Mouse (Mus musculus) erythroblast, adult 5-6 weeks (primary cell): Measurements from ENCODE around the gene Tex2. TPM values are rescaled to one million over a fixed set of nuclear protein-coding genes. Genes with fewer than 3 reads are reported as not detected.
A peak's percentile ranks its signal among the peaks of the same experiment; 100 is the strongest.

Experiments used
- ATAC-seq: replicated peaks from 2 replicates; pipeline ENCODE4 v1.8.0; 2016; ENCODE audit warnings: moderate number of reproducible peaks, mild to moderate bottlenecking, moderate TSS enrichment, inconsistent platforms; ENCODE audit not compliant: poor library complexity, low FRiP score, severe bottlenecking
- total RNA-seq, 2 experiments: library from RNA; stranded (forward) in 1 of 2; stranded (reverse) in 1 of 2; fragments of 150-400 nt in 1 of 2; fragments of 200-764, 138-1000 nt in 1 of 2; gene quantifications; 2 replicates each; pipeline versions ENCODE4 v1.2.3 to v1.2.4; 2015 to 2017; ENCODE audit warnings: low replicate concordance in 2 of 2

The Tex2 gene
- total RNA-seq, 2 experiments from 2014 or later: 8.6 to 17.5 TPM

GRCm38 (mm10) chr11:106555805-106556615 lies 57.2 kb downstream of the Tex2 start:
- peak; percentile 50 for ATAC-seq

- no peak for ATAC-seq
These were observed 62.8 kb downstream of the Tex2 start for GRCm38 (mm10) chr11:106550398-106550797.

GRCm38 (mm10) chr11:106546081-106546480 lies 67.1 kb downstream of the Tex2 start:
- ATAC-seq: no peak

GRCm38 (mm10) chr11:106544916-106545315 lies 68.3 kb downstream of the Tex2 start:
- no peak for ATAC-seq

- no peak for ATAC-seq
These were observed 69.1 kb downstream of the Tex2 start for GRCm38 (mm10) chr11:106544133-106544532.

- no peak for ATAC-seq
These were observed 70.2 kb downstream of the Tex2 start for GRCm38 (mm10) chr11:106543006-106543405.

GRCm38 (mm10) chr11:106542385-106542784 lies 70.8 kb downstream of the Tex2 start:
- no peak for ATAC-seq

GRCm38 (mm10) chr11:106540506-106541268 lies 72.5 kb downstream of the Tex2 start:
- no peak for ATAC-seq

GRCm38 (mm10) chr11:106536253-106536912 lies 76.8 kb downstream of the Tex2 start:
- no peak for ATAC-seq

GRCm38 (mm10) chr11:106535660-106536252 lies 77.5 kb downstream of the Tex2 start:
- no peak for ATAC-seq

GRCm38 (mm10) chr11:106532248-106532790 lies 80.9 kb downstream of the Tex2 start:
- ATAC-seq: no peak

GRCm38 (mm10) chr11:106529786-106530185 lies 83.4 kb downstream of the Tex2 start:
- no peak for ATAC-seq

- ATAC-seq: no peak
These were observed 84.1 kb downstream of the Tex2 start for GRCm38 (mm10) chr11:106529113-106529512.

- no peak for ATAC-seq
These were observed 85.3 kb downstream of the Tex2 start for GRCm38 (mm10) chr11:106527926-106528325.

GRCm38 (mm10) chr11:106527147-106527821 lies 85.9 kb downstream of the Tex2 start:
- ATAC-seq: no peak

- no peak for ATAC-seq
These were observed 90.7 kb downstream of the Tex2 start for GRCm38 (mm10) chr11:106522538-106522937.

- no peak for ATAC-seq
These were observed 91.6 kb downstream of the Tex2 start for GRCm38 (mm10) chr11:106521612-106522011.

GRCm38 (mm10) chr11:106520404-106520803 lies 92.8 kb downstream of the Tex2 start:
- ATAC-seq: no peak

GRCm38 (mm10) chr11:106519519-106519918 lies 93.7 kb downstream of the Tex2 start:
- no peak for ATAC-seq
